Mouse (Mus musculus) gastrocnemius, postnatal 10 days (tissue): ENCODE results near the gene Lrrc74a. TPM values are rescaled to one million over a fixed set of nuclear protein-coding genes. Genes with fewer than 3 reads are reported as not detected.

Source experiments
- DNase-seq: peaks from one replicate; pipeline ENCODE4 v3.0.0; 2021; ENCODE audit warnings: mixed read lengths
- long read RNA-seq, 2 experiments: library from polyadenylated mRNA; stranded (forward); transcript quantifications; one replicate each; pipeline ENCODE4 v2.0.0; 2021
- total RNA-seq, 2 experiments: library from RNA; stranded (reverse); gene quantifications; 2 replicates each; pipeline ENCODE4 v1.2.3; 2021

Gene Lrrc74a
- not detected for total RNA-seq
- long read RNA-seq, experiment 1: 0 reads
- long read RNA-seq, experiment 2: 0 reads

DNA sequence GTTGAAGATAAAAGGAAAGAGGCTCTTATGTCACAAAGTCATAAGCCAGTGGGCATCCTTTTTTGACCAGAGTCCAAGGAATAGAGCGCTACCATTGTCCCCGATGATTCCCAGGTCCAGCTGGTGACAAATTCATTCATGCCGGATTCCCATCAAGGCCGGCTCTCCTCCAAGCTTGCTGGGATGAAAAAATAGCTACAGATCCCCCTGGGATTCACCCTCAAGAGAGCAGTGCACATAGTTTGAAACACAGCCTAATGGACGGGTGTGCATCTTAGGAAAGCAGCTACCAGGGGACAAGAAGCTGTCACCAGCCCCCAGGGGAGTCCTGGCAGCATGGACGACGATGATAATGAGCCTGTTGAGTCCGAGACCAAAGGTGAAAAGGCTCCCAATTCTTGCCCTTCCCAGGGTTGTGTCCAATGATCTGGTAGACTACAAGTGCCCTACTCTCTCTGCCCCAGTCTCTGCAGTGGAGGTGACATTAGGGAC, at the start of gene Lrrc74a:
Gene Lrrc74a (plus strand): TSS at position 51 of the 492 bp plus-strand sequence.
- no peak for DNase-seq

DNA sequence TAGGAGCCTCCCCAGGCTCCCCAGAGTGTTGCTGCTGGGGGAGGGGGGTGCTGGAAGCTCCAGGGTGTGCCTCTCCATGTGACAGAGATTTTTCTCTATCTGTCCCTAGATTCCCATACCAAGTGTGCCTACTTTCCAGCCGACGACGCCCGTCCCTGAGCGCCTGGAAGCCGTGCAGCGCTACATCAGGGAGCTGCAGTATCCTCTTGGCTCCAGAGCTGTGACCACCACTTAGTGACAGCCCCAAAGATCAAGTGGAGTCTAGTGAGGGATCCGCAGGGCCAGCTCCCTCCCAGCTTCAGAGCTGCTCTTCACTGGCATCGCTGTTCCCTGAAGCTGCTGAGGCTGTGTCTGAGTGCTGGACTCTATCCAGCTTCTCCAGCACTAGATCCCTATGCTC, 48.9 kb upstream of the Lrrc74a start:
- no peak for DNase-seq

- DNase-seq: no peak
Measured at GRCm38 (mm10) chr12:86686551-86687330, 47.4 kb upstream of the Lrrc74a start.

DNA sequence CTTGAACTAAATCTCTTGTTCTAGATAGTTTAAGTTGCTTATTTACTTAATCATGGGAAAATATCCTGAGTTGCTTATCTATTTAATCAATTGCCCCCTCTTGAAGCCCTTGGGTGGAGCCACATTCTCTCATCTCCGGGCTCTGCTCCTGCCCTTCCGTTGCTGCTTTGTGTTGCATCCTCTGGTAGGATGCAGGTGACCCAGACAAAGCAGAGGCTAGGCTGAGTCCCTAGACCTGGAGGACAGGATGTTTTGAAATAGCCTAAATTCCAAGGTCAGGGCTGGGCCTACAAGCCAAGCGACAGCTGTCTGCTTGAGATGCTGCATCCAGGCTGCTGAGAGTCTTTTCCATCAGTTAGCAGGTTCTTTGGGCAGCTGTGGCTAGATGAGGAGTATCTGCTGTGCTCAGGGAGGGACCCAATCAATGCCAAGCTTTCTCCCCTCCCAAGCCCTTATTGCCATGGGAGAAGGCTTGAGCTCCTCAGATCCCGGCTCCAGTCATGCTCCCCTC, 46.7 kb upstream of the Lrrc74a start:
- DNase-seq: no peak

DNA sequence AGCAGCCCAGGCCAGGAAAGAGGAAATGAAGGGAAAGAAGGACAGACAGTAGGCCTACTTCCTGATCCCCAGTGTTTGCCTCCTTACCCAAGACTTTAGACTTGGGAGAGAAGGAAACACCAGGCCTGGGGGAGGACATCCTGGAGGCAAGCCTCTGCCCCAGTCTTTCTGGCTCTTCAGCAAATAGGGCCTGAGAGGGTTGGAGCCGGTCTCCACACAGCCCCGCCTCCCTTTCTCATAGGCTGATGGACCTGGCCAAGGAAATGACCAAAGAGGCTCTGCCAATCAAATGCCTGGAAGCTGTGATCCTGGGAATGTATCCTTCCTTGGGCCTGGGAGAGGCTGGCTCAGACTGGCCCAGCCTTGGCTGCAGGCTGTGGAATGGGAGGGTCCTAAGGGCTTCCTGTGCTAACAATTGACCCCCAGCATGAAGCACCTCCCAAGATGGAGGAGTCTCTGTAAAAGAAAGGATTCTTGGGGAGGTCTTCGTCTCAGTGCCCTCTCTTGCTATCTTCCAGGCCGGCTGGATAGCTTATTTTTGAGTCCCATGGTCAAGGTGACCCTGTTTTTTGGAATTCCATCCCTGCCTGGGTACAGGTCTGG, 46.1 kb upstream of the Lrrc74a start:
- no peak for DNase-seq

GRCm38 (mm10) chr12:86688917-86689316, 45.3 kb upstream of the Lrrc74a start:
- no peak for DNase-seq

GRCm38 (mm10) chr12:86690700-86691485, 43.3 kb upstream of the Lrrc74a start:
- no peak for DNase-seq

DNA sequence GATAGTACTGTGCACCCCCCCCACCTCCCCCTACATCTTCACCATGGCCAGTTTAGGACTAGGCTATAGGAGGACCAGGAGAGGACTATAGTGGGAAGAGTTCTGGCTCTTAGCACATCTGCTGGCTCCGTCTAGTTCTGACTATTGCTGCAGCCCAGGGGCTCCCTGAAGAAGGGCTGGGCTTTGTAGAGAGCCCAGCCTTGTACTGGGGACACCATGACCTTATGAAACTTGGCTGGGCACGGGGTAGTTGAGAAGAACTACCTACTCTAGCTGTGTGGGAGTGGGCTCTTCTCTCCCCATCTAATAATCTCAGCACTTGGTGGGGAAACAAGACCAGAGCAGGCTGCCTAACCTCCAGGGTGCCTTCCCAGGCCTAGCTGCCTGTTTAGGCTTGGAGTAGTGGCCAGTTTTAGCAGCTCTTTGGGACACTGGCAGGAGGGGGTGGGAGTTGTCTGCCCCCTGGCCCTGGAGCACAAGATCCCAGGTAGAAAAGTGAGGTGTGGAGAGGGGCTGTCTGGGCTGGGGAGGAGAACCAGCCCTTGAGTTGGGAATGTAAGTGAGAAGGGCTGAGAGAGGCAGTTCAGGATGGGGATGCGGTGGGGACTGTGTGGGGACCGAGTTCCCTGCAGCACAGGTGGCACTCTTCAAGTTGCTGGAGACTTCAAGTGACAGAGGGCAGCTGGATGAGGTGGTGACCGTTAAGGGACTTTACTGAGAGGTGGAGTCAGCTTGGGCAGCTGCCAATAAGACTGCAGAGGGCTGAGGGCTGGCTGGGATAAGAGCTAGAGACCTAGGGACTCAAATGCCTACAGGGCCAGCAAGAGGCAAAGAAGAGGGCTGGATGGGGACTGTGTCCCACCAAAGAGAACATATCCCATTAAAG, 41.5 kb upstream of the Lrrc74a start:
- DNase-seq: no peak

DNA sequence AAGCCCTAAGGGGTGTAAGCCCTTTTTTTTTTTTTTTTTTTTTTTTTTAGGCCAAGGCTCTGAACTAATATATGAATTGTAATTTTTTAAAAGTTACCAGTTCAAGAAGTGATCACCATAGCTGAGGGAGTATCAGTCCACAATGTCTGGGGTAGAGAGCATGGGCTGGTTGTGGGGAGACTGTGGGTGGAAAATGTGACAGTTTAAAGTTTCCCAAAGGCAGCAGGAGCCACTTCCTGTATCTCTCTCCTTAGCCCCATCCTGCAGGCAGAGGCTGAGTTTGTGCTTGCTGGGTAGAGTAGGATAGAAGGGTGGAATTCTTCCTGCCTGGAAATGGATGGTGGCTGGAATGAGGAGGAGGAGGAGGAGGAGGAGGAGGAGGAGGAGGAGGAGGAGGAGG, 40.8 kb upstream of the Lrrc74a start:
- DNase-seq: no peak

DNA sequence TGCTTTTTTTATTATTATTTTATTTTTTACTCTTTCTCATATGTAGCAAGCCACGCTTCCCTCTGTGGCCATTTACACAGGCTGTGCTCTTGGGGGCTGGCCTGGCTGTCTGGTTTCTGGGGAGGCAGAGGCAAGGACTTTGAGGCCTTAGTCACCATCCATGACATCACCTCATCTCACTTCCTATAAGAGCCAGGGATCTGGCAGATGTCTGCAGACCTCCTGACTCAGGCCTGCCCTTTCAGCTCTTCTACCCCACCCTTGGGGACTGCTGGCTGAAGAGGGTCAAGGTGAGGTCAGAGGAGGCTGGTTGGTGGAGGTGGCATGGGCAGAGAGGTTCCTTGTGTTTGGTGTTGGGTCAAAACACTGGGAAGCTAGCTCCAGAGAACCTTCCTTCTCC, 39.7 kb upstream of the Lrrc74a start:
- no peak for DNase-seq

GRCm38 (mm10) chr12:86697996-86698395, 36.2 kb upstream of the Lrrc74a start:
- DNase-seq: no peak

GRCm38 (mm10) chr12:86698537-86698936, 35.6 kb upstream of the Lrrc74a start:
- DNase-seq: no peak

- DNase-seq: no peak
Measured at GRCm38 (mm10) chr12:86699965-86700926, 33.9 kb upstream of the Lrrc74a start.

- no peak for DNase-seq
Measured at GRCm38 (mm10) chr12:86700927-86701310, 33.2 kb upstream of the Lrrc74a start.

- no peak for DNase-seq
Measured at GRCm38 (mm10) chr12:86701491-86701890, 32.7 kb upstream of the Lrrc74a start.

DNA sequence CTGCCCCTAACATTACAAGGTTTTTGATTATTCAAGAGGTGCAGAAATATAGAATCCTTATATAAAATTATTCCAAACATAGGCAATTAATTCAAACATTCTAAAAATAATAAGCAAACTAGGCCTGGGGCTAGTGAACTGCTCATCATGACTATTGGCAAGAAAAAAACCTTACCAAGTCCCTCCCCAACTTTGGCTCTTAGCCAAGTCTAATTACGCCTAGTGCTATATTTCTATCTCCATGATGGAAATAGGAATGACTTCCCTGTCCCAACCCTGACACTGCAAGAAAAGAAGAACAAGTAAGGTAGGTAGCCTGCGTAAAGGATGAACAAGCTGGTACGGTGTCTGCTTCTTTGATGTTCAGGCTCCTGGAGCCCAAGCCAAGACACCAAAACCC, 31.5 kb upstream of the Lrrc74a start:
- DNase-seq: no peak

DNA sequence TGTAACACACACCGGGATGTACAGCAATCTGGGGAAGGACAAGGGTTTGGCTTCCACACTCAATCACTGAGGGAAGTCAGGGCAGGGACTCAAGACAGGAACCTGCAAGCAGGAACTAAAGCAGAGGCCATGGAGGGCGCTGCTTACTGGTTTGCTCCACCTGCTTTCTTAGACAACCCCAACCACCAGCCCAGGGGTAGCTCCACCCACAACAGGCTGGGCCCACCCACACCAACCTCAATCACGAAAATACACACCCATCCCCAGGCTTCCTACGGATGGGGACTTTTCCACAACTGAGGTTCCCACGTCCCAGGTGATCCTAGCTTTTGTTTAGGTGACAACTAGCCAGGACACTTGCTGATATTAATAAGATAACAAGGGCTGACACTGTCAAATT, 28.3 kb upstream of the Lrrc74a start:
- DNase-seq: no peak

DNA sequence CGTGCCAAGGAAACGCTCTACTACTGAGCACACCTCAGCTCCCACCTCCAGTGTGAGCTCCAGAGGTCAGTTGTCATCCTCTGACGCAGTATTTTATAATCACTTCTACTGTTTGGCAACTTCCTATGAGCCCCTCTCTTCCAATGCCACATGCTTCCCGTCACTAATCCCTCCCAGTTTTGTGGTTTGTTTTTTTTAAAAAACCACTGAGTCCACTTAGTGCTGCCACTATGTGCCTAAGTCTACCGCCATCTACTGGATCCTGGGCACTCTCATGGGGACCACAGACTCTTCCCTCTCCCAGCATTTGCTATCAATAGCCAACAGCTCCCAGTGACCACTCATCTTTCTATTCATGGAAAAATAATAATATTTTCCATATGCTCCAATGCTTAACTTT, 20.1 kb upstream of the Lrrc74a start:
- DNase-seq: no peak

DNA sequence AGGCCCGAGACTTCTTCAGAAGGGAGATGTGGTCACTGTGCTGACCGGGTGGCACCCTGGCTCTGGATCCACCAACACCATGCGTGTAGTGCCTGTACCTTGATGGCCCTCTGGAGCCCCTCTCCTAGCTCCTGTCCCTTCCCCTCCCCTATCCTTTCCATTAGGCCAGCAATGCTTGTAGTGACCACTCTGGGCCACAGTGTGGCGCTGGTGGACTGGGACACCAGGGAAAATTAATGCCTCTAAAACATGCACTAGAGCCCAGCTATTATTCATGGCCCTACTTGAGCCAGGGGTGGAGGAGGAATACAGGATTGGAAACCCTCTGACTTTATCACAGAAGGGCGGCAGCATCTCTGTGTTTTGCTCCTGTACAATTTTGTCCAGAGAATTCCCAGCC, 18.8 kb upstream of the Lrrc74a start:
- peak; percentile 81 for DNase-seq

DNA sequence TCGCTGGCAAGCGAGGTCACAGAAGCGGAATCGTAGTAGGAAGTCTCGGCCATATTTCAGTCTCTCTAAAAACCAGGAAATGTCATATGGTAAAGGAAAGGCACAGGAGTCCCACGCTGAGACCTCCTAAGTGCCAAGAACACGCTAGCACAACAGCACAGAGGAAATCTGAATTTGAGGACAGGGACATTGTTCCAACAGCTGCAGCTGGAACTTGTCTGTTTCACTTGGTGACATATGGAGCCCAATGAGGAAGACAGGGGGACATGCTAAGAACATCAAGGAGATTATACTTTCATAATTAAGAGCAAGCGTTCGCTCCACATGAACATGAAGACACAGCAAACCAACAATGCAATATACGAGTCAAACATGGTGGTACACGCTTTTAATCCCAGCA, 17.2 kb upstream of the Lrrc74a start:
- no peak for DNase-seq
